In the genomic region with DNA sequence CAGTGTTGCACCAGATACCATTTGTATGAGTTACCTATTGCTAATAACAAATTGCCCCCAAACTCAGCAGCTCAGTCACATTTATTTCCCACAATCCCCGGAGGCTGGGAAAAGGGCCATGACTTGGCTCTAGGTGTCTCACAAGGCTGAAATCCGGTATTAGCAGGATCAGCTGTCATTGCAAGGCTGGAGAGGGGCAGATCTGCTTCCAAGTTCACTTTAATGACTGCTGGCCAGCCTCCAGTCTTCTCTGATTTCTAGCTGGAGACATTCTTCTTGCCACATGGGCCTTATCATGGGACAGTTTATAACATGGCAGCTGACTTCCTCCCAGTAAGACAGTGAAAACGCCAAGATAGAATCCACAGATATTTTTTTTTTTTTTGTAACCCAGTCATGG, we compare ENCODE assay signal across 9 mouse cellular contexts.
DNase-seq lines count a peak whose midpoint lies in the region; ATAC-seq and TF ChIP-seq lines count a peak whose summit lies in the region.
"Had no signal": no experiment of that assay in that cellular context is flagged by ENCODE, and none has a peak within 500 bp of the region (broad histone marks: within the 10 kb centered on the region; RNA-seq: fewer than 3 reads in every experiment).

No protein-coding gene starts in this region.

- H3K4me3 ChIP-seq in intestine, embryonic 14.5 days (ENCODE audit: low read depth, low read length) = no peak overlapping the region
- no peak overlapping the region for H3K4me3 ChIP-seq in intestine, postnatal 0 days (ENCODE audit: low read depth, low read length)
- H3K4me3 ChIP-seq in kidney, embryonic 15.5 days (replicated peaks) = no peak overlapping the region
- H3K4me3 ChIP-seq in stomach, embryonic 14.5 days (ENCODE audit: low read depth, low read length) = no peak overlapping the region
- H3K4me3 ChIP-seq: liver, embryonic 13.5 days had no signal

- 35% methylated on average over 3 of the region's 3 CpGs for WGBS in intestine, embryonic 14.5 days
- 33% methylated on average over 3 of the region's 3 CpGs for WGBS in intestine, postnatal 0 days
- 23% methylated on average over 3 of the region's 3 CpGs for WGBS in kidney, embryonic 15.5 days
- 22% methylated on average over 3 of the region's 3 CpGs for WGBS in stomach, embryonic 14.5 days

- no peak for TF ChIP-seq CTCF in intestine, postnatal 0 days (IDR thresholded peaks at IDR 0.05; ENCODE audit: low read depth)

- no peaks in the 10 kb centered on the region for H3K36me3 ChIP-seq in intestine, embryonic 14.5 days (ENCODE audit: control insufficient read depth, insufficient read depth, low read length)
- H3K36me3 ChIP-seq in intestine, postnatal 0 days (ENCODE audit: control insufficient read depth, insufficient read depth) = no peaks in the 10 kb centered on the region
- H3K36me3 ChIP-seq in kidney, embryonic 15.5 days = no peaks in the 10 kb centered on the region
- no peaks in the 10 kb centered on the region for H3K36me3 ChIP-seq in stomach, embryonic 14.5 days (ENCODE audit: control insufficient read depth, insufficient read depth, low read length)
- H3K36me3 ChIP-seq: liver, embryonic 13.5 days had no signal

- peak; percentile 57 for DNase-seq in intestine, embryonic 14.5 days (ENCODE audit: low spot score)
- DNase-seq in gastrocnemius, adult 8-10 months (ENCODE audit: low spot score in 2 of 2) = peak; percentile 76 to 77
- no peak for DNase-seq in right cerebral cortex, postnatal 25 days
- DNase-seq in cerebellum, adult 8-10 months = no peak
- no peak for DNase-seq in cerebellum, adult 11-12 months
- DNase-seq: liver, embryonic 13.5 days had no signal

- H3K4me2 ChIP-seq in intestine, embryonic 14.5 days (ENCODE audit: low read length) = no peak overlapping the region
- H3K4me2 ChIP-seq in intestine, postnatal 0 days (replicated peaks; ENCODE audit: low read depth) = no peak overlapping the region
- no peak overlapping the region for H3K4me2 ChIP-seq in kidney, embryonic 15.5 days
- no peak overlapping the region for H3K4me2 ChIP-seq in stomach, embryonic 14.5 days (replicated peaks; ENCODE audit: low read depth, low read length)
- H3K4me2 ChIP-seq: liver, embryonic 13.5 days had no signal

- H3K4me1 ChIP-seq in intestine, embryonic 14.5 days (replicated peaks; ENCODE audit: control insufficient read depth, insufficient read depth, low read length) = peaks cover 3% of the 10 kb centered on the region; the same call in 1 of the 2 replicates
- H3K4me1 ChIP-seq in intestine, postnatal 0 days (replicated peaks; ENCODE audit: control insufficient read depth, insufficient read depth, low read length) = no peaks in the 10 kb centered on the region
- H3K4me1 ChIP-seq in kidney, embryonic 15.5 days = peaks cover 8% of the 10 kb centered on the region
- H3K4me1 ChIP-seq in stomach, embryonic 14.5 days (ENCODE audit: control insufficient read depth, insufficient read depth, low read length) = peaks cover 9% of the 10 kb centered on the region; the same call in 1 of the 2 replicates
- H3K4me1 ChIP-seq: liver, embryonic 13.5 days had no signal

- no peaks in the 10 kb centered on the region for H3K9me3 ChIP-seq in intestine, embryonic 14.5 days (ENCODE audit: control insufficient read depth, low read length)
- H3K9me3 ChIP-seq in intestine, postnatal 0 days (ENCODE audit: control insufficient read depth) = no peaks in the 10 kb centered on the region
- H3K9me3 ChIP-seq in kidney, embryonic 15.5 days (replicated peaks) = no peaks in the 10 kb centered on the region
- no peaks in the 10 kb centered on the region for H3K9me3 ChIP-seq in stomach, embryonic 14.5 days (ENCODE audit: control insufficient read depth, low read depth, low read length)
- H3K9me3 ChIP-seq: liver, embryonic 13.5 days had no signal

- H3K27ac ChIP-seq in intestine, embryonic 14.5 days (ENCODE audit: low read depth) = peak overlapping the region; percentile 16; the same call in 1 of the 2 replicates
- H3K27ac ChIP-seq in intestine, postnatal 0 days (ENCODE audit: low read depth, low read length) = no peak overlapping the region
- peak overlapping the region; percentile 74 for H3K27ac ChIP-seq in kidney, embryonic 15.5 days
- peak overlapping the region; percentile 41; the same call in 1 of the 2 replicates for H3K27ac ChIP-seq in stomach, embryonic 14.5 days (ENCODE audit: low read length)
- H3K27ac ChIP-seq: liver, embryonic 13.5 days had no signal

- no peak for ATAC-seq in intestine, embryonic 14.5 days (replicated peaks; ENCODE audit: low FRiP score, low TSS enrichment, low read depth)
- no peak for ATAC-seq in intestine, postnatal 0 days
- ATAC-seq in kidney, embryonic 15.5 days (replicated peaks; ENCODE audit: low FRiP score) = peak; percentile 87
- peak; percentile 61; the same call in 1 of the 2 replicates for ATAC-seq in stomach, embryonic 14.5 days (ENCODE audit: insufficient number of reproducible peaks, insufficient read depth, low FRiP score, low read depth)

- no peak overlapping the region for H3K9ac ChIP-seq in intestine, embryonic 14.5 days (ENCODE audit: low read length)
- no peak overlapping the region for H3K9ac ChIP-seq in intestine, postnatal 0 days (ENCODE audit: low read depth, low read length)
- H3K9ac ChIP-seq in kidney, embryonic 15.5 days = no peak overlapping the region
- no peak overlapping the region for H3K9ac ChIP-seq in stomach, embryonic 14.5 days (replicated peaks; ENCODE audit: low read depth, low read length)
- H3K9ac ChIP-seq: liver, embryonic 13.5 days had no signal

- no peaks in the 10 kb centered on the region for H3K27me3 ChIP-seq in intestine, embryonic 14.5 days (replicated peaks; ENCODE audit: control insufficient read depth, insufficient read depth, low read length)
- H3K27me3 ChIP-seq in intestine, postnatal 0 days (replicated peaks; ENCODE audit: control insufficient read depth, insufficient read depth, low read length) = no peaks in the 10 kb centered on the region
- H3K27me3 ChIP-seq in kidney, embryonic 15.5 days = no peaks in the 10 kb centered on the region
- no peaks in the 10 kb centered on the region for H3K27me3 ChIP-seq in stomach, embryonic 14.5 days (ENCODE audit: control insufficient read depth, insufficient read depth, low read length)
- H3K27me3 ChIP-seq: liver, embryonic 13.5 days had no signal

Comparison
In these comparisons a context has a peak if more than half of its experiments do, and no peak if none do; other contexts are left out.
1. ATAC-seq: peak in kidney, embryonic 15.5 days (single experiment) and stomach, embryonic 14.5 days (single experiment); none in intestine, embryonic 14.5 days (single experiment) and intestine, postnatal 0 days (single experiment).
2. DNase-seq: peak in intestine, embryonic 14.5 days (single experiment) and gastrocnemius, adult 8-10 months (2 of 2); none in right cerebral cortex, postnatal 25 days (single experiment), cerebellum, adult 8-10 months (single experiment) and cerebellum, adult 11-12 months (single experiment).